Mouse (Mus musculus): Measurements from ENCODE around the gene Abca8a. TPM values are rescaled to one million over a fixed set of nuclear protein-coding genes. Genes with fewer than 3 reads are reported as not detected.
"Not testable (repeated sequence)": the region's sequence is repeated elsewhere in the genome, so short reads cannot be mapped to it uniquely, and the experiment has no call there.

The Abca8a gene
- polyA plus RNA-seq, 1 experiment, result 3.2 TPM

GRCm38 (mm10) chr11:109991270-109991669, 104.5 kb downstream of the Abca8a start:
- WGBS, result 31% methylated on average over 3 of the region's 3 CpGs
- no peak for TF ChIP-seq POLR2A (IDR thresholded peaks at IDR 0.05; ENCODE audit: control insufficient read depth, extremely low read depth, insufficient read depth, low read length, poor library complexity)
- no peak for TF ChIP-seq CTCF (IDR thresholded peaks at IDR 0.05; ENCODE audit: borderline replicate concordance, control insufficient read depth, extremely low read depth, insufficient read depth, low read length, poor library complexity)
- H3K27ac ChIP-seq (ENCODE audit: control insufficient read depth, insufficient read depth, low read length), result no peak overlapping the region

GRCm38 (mm10) chr11:109990256-109990655, 105.5 kb downstream of the Abca8a start:
- no peaks in the 10 kb centered on the region for H3K27me3 ChIP-seq (ENCODE audit: control insufficient read depth, insufficient read depth, low read length)
- no peaks in the 10 kb centered on the region for H3K36me3 ChIP-seq (ENCODE audit: control insufficient read depth, insufficient read depth, low read length)
- no peak for TF ChIP-seq POLR2A (IDR thresholded peaks at IDR 0.05; ENCODE audit: control insufficient read depth, extremely low read depth, insufficient read depth, low read length, poor library complexity)
- H3K27ac ChIP-seq (ENCODE audit: control insufficient read depth, insufficient read depth, low read length), result no peak overlapping the region
- H3K4me3 ChIP-seq (ENCODE audit: control insufficient read depth, insufficient read depth, low read length), result no peak overlapping the region
- DNase-seq, result no peak
- WGBS, result 98% methylated on average over 2 of the region's 2 CpGs
- H3K4me1 ChIP-seq (replicated peaks; ENCODE audit: control insufficient read depth, insufficient read depth, low read length), result no peaks in the 10 kb centered on the region

More at GRCm38 (mm10) chr11:109991270-109991669, 104.5 kb downstream of the Abca8a start:
- Histone ChIP-seq H3K27me3 (ENCODE audit: control insufficient read depth, insufficient read depth, low read length) (no peaks in the 10 kb centered on the region), H3K36me3 (ENCODE audit: control insufficient read depth, insufficient read depth, low read length) (no peaks in the 10 kb centered on the region), H3K4me3 (ENCODE audit: control insufficient read depth, insufficient read depth, low read length) (no peak overlapping the region), H3K4me1 (replicated peaks; ENCODE audit: control insufficient read depth, insufficient read depth, low read length) (no peaks in the 10 kb centered on the region)
- no peak for DNase-seq

- H3K36me3 ChIP-seq (ENCODE audit: control insufficient read depth, insufficient read depth, low read length), result no peaks in the 10 kb centered on the region
- 60% methylated on average over 1 of the region's 1 CpGs for whole genome bisulfite sequencing
- H3K4me3 ChIP-seq (ENCODE audit: control insufficient read depth, insufficient read depth, low read length), result no peak overlapping the region
- H3K4me1 ChIP-seq (replicated peaks; ENCODE audit: control insufficient read depth, insufficient read depth, low read length), result no peaks in the 10 kb centered on the region
- no peak for DNase-seq
- no peaks in the 10 kb centered on the region for H3K27me3 ChIP-seq (ENCODE audit: control insufficient read depth, insufficient read depth, low read length)
- TF ChIP-seq CTCF (IDR thresholded peaks at IDR 0.05; ENCODE audit: borderline replicate concordance, control insufficient read depth, extremely low read depth, insufficient read depth, low read length, poor library complexity), result no peak
- no peak for TF ChIP-seq POLR2A (IDR thresholded peaks at IDR 0.05; ENCODE audit: control insufficient read depth, extremely low read depth, insufficient read depth, low read length, poor library complexity)
- H3K27ac ChIP-seq (ENCODE audit: control insufficient read depth, insufficient read depth, low read length), result no peak overlapping the region
Observed at GRCm38 (mm10) chr11:109988164-109988563, 107.6 kb downstream of the Abca8a start.

- not testable (repeated sequence) for H3K4me1 ChIP-seq (replicated peaks; ENCODE audit: control insufficient read depth, insufficient read depth, low read length); H3K36me3 ChIP-seq (ENCODE audit: control insufficient read depth, insufficient read depth, low read length); H3K4me3 ChIP-seq (ENCODE audit: control insufficient read depth, insufficient read depth, low read length); H3K27ac ChIP-seq (ENCODE audit: control insufficient read depth, insufficient read depth, low read length); H3K27me3 ChIP-seq (ENCODE audit: control insufficient read depth, insufficient read depth, low read length); DNase-seq
- WGBS, result 75% methylated on average over 11 of the region's 11 CpGs
Observed at GRCm38 (mm10) chr11:109987460-109988072, 108.2 kb downstream of the Abca8a start.

GRCm38 (mm10) chr11:109981872-109982271, 113.9 kb downstream of the Abca8a start:
- Histone ChIP-seq H3K4me1 (replicated peaks; ENCODE audit: control insufficient read depth, insufficient read depth, low read length) (no peaks in the 10 kb centered on the region), H3K36me3 (ENCODE audit: control insufficient read depth, insufficient read depth, low read length) (no peaks in the 10 kb centered on the region), H3K4me3 (ENCODE audit: control insufficient read depth, insufficient read depth, low read length) (no peak overlapping the region), H3K27ac (ENCODE audit: control insufficient read depth, insufficient read depth, low read length) (no peak overlapping the region), H3K27me3 (ENCODE audit: control insufficient read depth, insufficient read depth, low read length) (no peaks in the 10 kb centered on the region)
- DNase-seq, result no peak
- 92% methylated on average over 2 of the region's 2 CpGs for WGBS
- TF ChIP-seq POLR2A (IDR thresholded peaks at IDR 0.05; ENCODE audit: control insufficient read depth, extremely low read depth, insufficient read depth, low read length, poor library complexity) (no peak), CTCF (IDR thresholded peaks at IDR 0.05; ENCODE audit: borderline replicate concordance, control insufficient read depth, extremely low read depth, insufficient read depth, low read length, poor library complexity) (no peak)

Other genes starting within 250 kb of the Abca8a start
- 0.15 and 0.46 TPM in 2 replicates for gene Abca8b, start 100.1 kb downstream of the Abca8a start, polyA plus RNA-seq (2012; rRNA removed)
- 0.65 and 1.00 TPM in 2 replicates for gene Abca9, start 72.2 kb upstream of the Abca8a start, polyA plus RNA-seq (2012; rRNA removed)
- 0.09 and 0.24 TPM in 2 replicates for gene Abca6, start 155.8 kb upstream of the Abca8a start, polyA plus RNA-seq (2012; rRNA removed)
- gene Abca5, start 241.7 kb upstream of the Abca8a start, polyA plus RNA-seq (2012; rRNA removed), result 0.23 and 0.24 TPM in 2 replicates

Measured in thymus, adult 2 months (tissue).